Mouse (Mus musculus) E14TG2a.4 (cell line): Measurements from ENCODE around the gene Foxn3.

ENCODE experiments used
- CTCF ChIP-seq: conservative IDR thresholded peaks from 2 replicates; pipeline ENCODE4 v1.5.1; 2014; ENCODE audit warnings: low read length
- NANOG ChIP-seq: IDR thresholded peaks from 2 replicates; pipeline ENCODE4 v1.6.1; 2014; ENCODE audit warnings: borderline replicate concordance, low read length, mixed read lengths

GRCm38 (mm10) chr12:99287081-99287480, 276.3 kb downstream of the Foxn3 start:
- TF ChIP-seq CTCF (no peak), NANOG (no peak)
